Mouse (Mus musculus): Measurements from ENCODE around the gene Ofcc1. TPM values are rescaled to one million over a fixed set of nuclear protein-coding genes. Genes with fewer than 3 reads are reported as not detected.

The Ofcc1 gene
- polyA plus RNA-seq, 1 experiment: not detected

- peaks cover 2% of the 10 kb centered on the region; the same call in 1 of the 2 replicates for H3K9me3 ChIP-seq (ENCODE audit: control insufficient read depth, low read length)
- no peaks in the 10 kb centered on the region for H3K27me3 ChIP-seq (ENCODE audit: control insufficient read depth)
- no peaks in the 10 kb centered on the region for H3K4me1 ChIP-seq (ENCODE audit: control insufficient read depth)
- no peak overlapping the region for H3K4me3 ChIP-seq (replicated peaks)
- TF ChIP-seq GATA1 (IDR thresholded peaks at IDR 0.05; ENCODE audit: low read length): no peak
- no peak for TF ChIP-seq TAL1 (IDR thresholded peaks at IDR 0.05; ENCODE audit: low read length)
- no peaks in the 10 kb centered on the region for H3K36me3 ChIP-seq (ENCODE audit: control insufficient read depth)
Measured at GRCm38 (mm10) chr13:40036981-40037765, 324.1 kb downstream of the Ofcc1 start.

- Histone ChIP-seq H3K4me1 (ENCODE audit: control insufficient read depth) (no peaks in the 10 kb centered on the region), H3K36me3 (ENCODE audit: control insufficient read depth) (no peaks in the 10 kb centered on the region), H3K27me3 (ENCODE audit: control insufficient read depth) (no peaks in the 10 kb centered on the region), H3K4me3 (replicated peaks) (no peak overlapping the region), H3K9me3 (ENCODE audit: control insufficient read depth, low read length) (peaks cover 3% of the 10 kb centered on the region; the same call in 1 of the 2 replicates)
- TF ChIP-seq TAL1 (IDR thresholded peaks at IDR 0.05; ENCODE audit: low read length): no peak
- TF ChIP-seq GATA1 (IDR thresholded peaks at IDR 0.05; ENCODE audit: low read length): no peak
Measured at GRCm38 (mm10) chr13:40029426-40029825, 331.8 kb downstream of the Ofcc1 start.

GRCm38 (mm10) chr13:40028827-40029226, 332.4 kb downstream of the Ofcc1 start:
- H3K4me3 ChIP-seq (replicated peaks): no peak overlapping the region

GRCm38 (mm10) chr13:40025816-40026215, 335.4 kb downstream of the Ofcc1 start:
- Histone ChIP-seq H3K27me3 (ENCODE audit: control insufficient read depth) (no peaks in the 10 kb centered on the region), H3K36me3 (ENCODE audit: control insufficient read depth) (no peaks in the 10 kb centered on the region), H3K4me1 (ENCODE audit: control insufficient read depth) (no peaks in the 10 kb centered on the region), H3K9me3 (ENCODE audit: control insufficient read depth, low read length) (peaks cover 3% of the 10 kb centered on the region; the same call in 1 of the 2 replicates), H3K4me3 (replicated peaks) (no peak overlapping the region)
- no peak for TF ChIP-seq GATA1 (IDR thresholded peaks at IDR 0.05; ENCODE audit: low read length)
- no peak for TF ChIP-seq TAL1 (IDR thresholded peaks at IDR 0.05; ENCODE audit: low read length)

More at GRCm38 (mm10) chr13:40028827-40029226, 332.4 kb downstream of the Ofcc1 start:
- no peaks in the 10 kb centered on the region for H3K4me1 ChIP-seq (ENCODE audit: control insufficient read depth)
- no peaks in the 10 kb centered on the region for H3K36me3 ChIP-seq (ENCODE audit: control insufficient read depth)
- no peaks in the 10 kb centered on the region for H3K27me3 ChIP-seq (ENCODE audit: control insufficient read depth)
- peaks cover 3% of the 10 kb centered on the region; the same call in 1 of the 2 replicates for H3K9me3 ChIP-seq (ENCODE audit: control insufficient read depth, low read length)
- no peak for TF ChIP-seq TAL1 (IDR thresholded peaks at IDR 0.05; ENCODE audit: low read length)
- no peak for TF ChIP-seq GATA1 (IDR thresholded peaks at IDR 0.05; ENCODE audit: low read length)

- TF ChIP-seq TAL1 (IDR thresholded peaks at IDR 0.05; ENCODE audit: low read length): no peak
- TF ChIP-seq GATA1 (IDR thresholded peaks at IDR 0.05; ENCODE audit: low read length): no peak
- no peak overlapping the region for H3K4me3 ChIP-seq (replicated peaks)
- H3K9me3 ChIP-seq (ENCODE audit: control insufficient read depth, low read length): peaks cover 6% of the 10 kb centered on the region
- no peaks in the 10 kb centered on the region for H3K27me3 ChIP-seq (ENCODE audit: control insufficient read depth)
- H3K4me1 ChIP-seq (ENCODE audit: control insufficient read depth): no peaks in the 10 kb centered on the region
- H3K36me3 ChIP-seq (ENCODE audit: control insufficient read depth): no peaks in the 10 kb centered on the region
Measured at GRCm38 (mm10) chr13:40023201-40023777, 338.0 kb downstream of the Ofcc1 start.

GRCm38 (mm10) chr13:40022609-40023008, 338.6 kb downstream of the Ofcc1 start:
- TF ChIP-seq TAL1 (IDR thresholded peaks at IDR 0.05; ENCODE audit: low read length): no peak
- TF ChIP-seq GATA1 (IDR thresholded peaks at IDR 0.05; ENCODE audit: low read length): no peak
- H3K9me3 ChIP-seq (ENCODE audit: control insufficient read depth, low read length): peaks cover 6% of the 10 kb centered on the region
- H3K36me3 ChIP-seq (ENCODE audit: control insufficient read depth): no peaks in the 10 kb centered on the region
- no peaks in the 10 kb centered on the region for H3K27me3 ChIP-seq (ENCODE audit: control insufficient read depth)
- H3K4me3 ChIP-seq (replicated peaks): no peak overlapping the region
- H3K4me1 ChIP-seq (ENCODE audit: control insufficient read depth): no peaks in the 10 kb centered on the region

GRCm38 (mm10) chr13:40000236-40000635, 361.0 kb downstream of the Ofcc1 start:
- H3K4me3 ChIP-seq (replicated peaks): no peak overlapping the region
- H3K27me3 ChIP-seq (ENCODE audit: control insufficient read depth): no peaks in the 10 kb centered on the region
- H3K4me1 ChIP-seq (ENCODE audit: control insufficient read depth): no peaks in the 10 kb centered on the region
- H3K9me3 ChIP-seq (ENCODE audit: control insufficient read depth, low read length): peaks cover 2% of the 10 kb centered on the region; the same call in 1 of the 2 replicates
- TF ChIP-seq TAL1 (IDR thresholded peaks at IDR 0.05; ENCODE audit: low read length) (no peak), GATA1 (IDR thresholded peaks at IDR 0.05; ENCODE audit: low read length) (no peak)
- H3K36me3 ChIP-seq (ENCODE audit: control insufficient read depth): no peaks in the 10 kb centered on the region

GRCm38 (mm10) chr13:39997901-39998300, 363.3 kb downstream of the Ofcc1 start:
- no peak overlapping the region for H3K4me3 ChIP-seq (replicated peaks)
- H3K36me3 ChIP-seq (ENCODE audit: control insufficient read depth): no peaks in the 10 kb centered on the region
- no peaks in the 10 kb centered on the region for H3K4me1 ChIP-seq (ENCODE audit: control insufficient read depth)
- TF ChIP-seq TAL1 (IDR thresholded peaks at IDR 0.05; ENCODE audit: low read length) (no peak), GATA1 (IDR thresholded peaks at IDR 0.05; ENCODE audit: low read length) (no peak)
- no peaks in the 10 kb centered on the region for H3K27me3 ChIP-seq (ENCODE audit: control insufficient read depth)
- peaks cover 5% of the 10 kb centered on the region; the same call in 1 of the 2 replicates for H3K9me3 ChIP-seq (ENCODE audit: control insufficient read depth, low read length)

- Histone ChIP-seq H3K9me3 (ENCODE audit: control insufficient read depth, low read length) (peaks cover 5% of the 10 kb centered on the region; the same call in 1 of the 2 replicates), H3K4me3 (replicated peaks) (no peak overlapping the region), H3K4me1 (ENCODE audit: control insufficient read depth) (no peaks in the 10 kb centered on the region), H3K36me3 (ENCODE audit: control insufficient read depth) (no peaks in the 10 kb centered on the region), H3K27me3 (ENCODE audit: control insufficient read depth) (no peaks in the 10 kb centered on the region)
- no peak for TF ChIP-seq GATA1 (IDR thresholded peaks at IDR 0.05; ENCODE audit: low read length)
Measured at GRCm38 (mm10) chr13:39979294-39980061, 381.8 kb downstream of the Ofcc1 start.

Measured in erythroblast, embryonic 14.5 days (primary cell).